ENCODE assay signal across 11 mouse cellular contexts in genomic region chr14:21402621-21403405, GRCm38 (mm10).
DNase-seq lines count a peak whose midpoint lies in the region; ATAC-seq lines count a peak whose summit lies in the region.
"Had no signal": no experiment of that assay in that cellular context is flagged by ENCODE, and none has a peak within 500 bp of the region (broad histone marks: within the 10 kb centered on the region; RNA-seq: fewer than 3 reads in every experiment).

No protein-coding gene starts in this region.

- peak overlapping the region; percentile 69 for H3K27ac ChIP-seq in neural tube, embryonic 13.5 days (replicated peaks)
- H3K27ac ChIP-seq in forebrain, embryonic 14.5 days (ENCODE audit: low read depth, low read length): peak overlapping the region; percentile 84
- H3K27ac ChIP-seq in limb, embryonic 11.5 days (replicated peaks; ENCODE audit: low read depth, low read length): 0 out of 2 replicates have a peak overlapping the region, but pooled peaks have one; percentile 5
- H3K27ac ChIP-seq: macrophage had no signal

- WGBS in neural tube, embryonic 13.5 days: 44% methylated on average over 8 of the region's 8 CpGs
- 22% methylated on average over 8 of the region's 8 CpGs for WGBS in forebrain, embryonic 14.5 days
- 72% methylated on average over 8 of the region's 8 CpGs for WGBS in limb, embryonic 11.5 days

- H3K36me3 ChIP-seq in neural tube, embryonic 13.5 days: no peaks in the 10 kb centered on the region
- H3K36me3 ChIP-seq in forebrain, embryonic 14.5 days (ENCODE audit: control insufficient read depth, insufficient read depth, low read length): no peaks in the 10 kb centered on the region
- H3K36me3 ChIP-seq in limb, embryonic 11.5 days (ENCODE audit: control insufficient read depth, insufficient read depth, low read length): no peaks in the 10 kb centered on the region

- no peaks in the 10 kb centered on the region for H3K27me3 ChIP-seq in neural tube, embryonic 13.5 days
- H3K27me3 ChIP-seq in forebrain, embryonic 14.5 days (replicated peaks; ENCODE audit: control insufficient read depth, insufficient read depth, low read length): no peaks in the 10 kb centered on the region
- no peaks in the 10 kb centered on the region for H3K27me3 ChIP-seq in limb, embryonic 11.5 days (ENCODE audit: control insufficient read depth, insufficient read depth, low read length)

- no peak overlapping the region for H3K4me3 ChIP-seq in neural tube, embryonic 13.5 days
- H3K4me3 ChIP-seq in forebrain, embryonic 14.5 days (ENCODE audit: low read depth, low read length): no peak overlapping the region
- no peak overlapping the region for H3K4me3 ChIP-seq in limb, embryonic 11.5 days (ENCODE audit: low read depth, low read length)

- ATAC-seq in neural tube, embryonic 13.5 days (ENCODE audit: low read depth): no peak
- ATAC-seq in forebrain, embryonic 14.5 days: peak; percentile 64
- ATAC-seq in limb, embryonic 11.5 days (ENCODE audit: insufficient number of reproducible peaks, low FRiP score, low TSS enrichment, low read depth): no peak

- H3K9ac ChIP-seq in neural tube, embryonic 13.5 days: 0 out of 2 replicates have a peak overlapping the region, but pooled peaks have one; percentile 38
- no peak overlapping the region; the same call in 1 of the 2 replicates for H3K9ac ChIP-seq in forebrain, embryonic 14.5 days (ENCODE audit: low read length)
- H3K9ac ChIP-seq in limb, embryonic 11.5 days (ENCODE audit: low read length): no peak overlapping the region

- H3K4me2 ChIP-seq in neural tube, embryonic 13.5 days: 0 out of 2 replicates have a peak overlapping the region, but pooled peaks have one; percentile 13
- H3K4me2 ChIP-seq in forebrain, embryonic 14.5 days (ENCODE audit: low read length): peak overlapping the region; percentile 19; the same call in 1 of the 2 replicates
- H3K4me2 ChIP-seq in limb, embryonic 11.5 days (ENCODE audit: low read depth, severe bottlenecking): no peak overlapping the region

- H3K4me1 ChIP-seq in neural tube, embryonic 13.5 days (replicated peaks): peaks cover 15% of the 10 kb centered on the region
- H3K4me1 ChIP-seq in forebrain, embryonic 14.5 days (ENCODE audit: control insufficient read depth, insufficient read depth, low read length): peaks cover 5% of the 10 kb centered on the region; the same call in 1 of the 2 replicates
- H3K4me1 ChIP-seq in limb, embryonic 11.5 days (ENCODE audit: control insufficient read depth, insufficient read depth, low read length): 0 out of 2 replicates have a peak, but pooled peaks cover 10% of the 10 kb centered on the region

- no peak for DNase-seq in neural tube, embryonic 10.5 days (ENCODE audit: extremely low spot score, low spot score)
- peak; percentile 70 for DNase-seq in forebrain, embryonic 14.5 days (ENCODE audit: low spot score)
- no peak for DNase-seq in limb, embryonic 11.5 days (ENCODE audit: low spot score)
- DNase-seq in thymus, postnatal 14 days: no peak
- DNase-seq in spleen, adult 12 weeks (ENCODE audit: low spot score): no peak
- DNase-seq in frontal cortex, postnatal 10 days (ENCODE audit: low spot score in 2 of 2): no peak
- DNase-seq: cerebellum, adult 8-10 months; heart, postnatal 36 days; right cerebral cortex, postnatal 14 days had no signal

- H3K9me3 ChIP-seq in neural tube, embryonic 13.5 days: 0 out of 2 replicates have a peak, but pooled peaks cover 5% of the 10 kb centered on the region
- H3K9me3 ChIP-seq in forebrain, embryonic 14.5 days (replicated peaks; ENCODE audit: control insufficient read depth, low read length): no peaks in the 10 kb centered on the region
- H3K9me3 ChIP-seq in limb, embryonic 11.5 days (ENCODE audit: control insufficient read depth, low read length): no peaks in the 10 kb centered on the region

Comparison
In these comparisons a context has a peak if more than half of its experiments do, and no peak if none do; other contexts are left out.
1. H3K27ac ChIP-seq: peak in every context shown above with its lines; median percentile 84 in forebrain, embryonic 14.5 days; 69 in neural tube, embryonic 13.5 days; 5 in limb, embryonic 11.5 days.